Mouse (Mus musculus) hindbrain, embryonic 12.5 days (tissue): ENCODE measurements around the gene Fancm. TPM values are rescaled to one million over a fixed set of nuclear protein-coding genes. Genes with fewer than 3 reads are reported as not detected.
"Not testable (repeated sequence)": the region's sequence is repeated elsewhere in the genome, so short reads cannot be mapped to it uniquely, and the experiment has no call there.

Experiments
- ATAC-seq: fragments of 200-750 bp; cut with Nextera tagmentation; 2 replicates; pipeline ENCODE4 v1.8.0; 2017; ENCODE audit warnings: moderate TSS enrichment; ENCODE audit not compliant: low FRiP score
- H3K27ac ChIP-seq: fragments of 300-500 bp; sonication (generic); 2 replicates; pipeline ENCODE4 v1.5.1; 2016; ENCODE audit warnings: mild to moderate bottlenecking
- H3K27me3 ChIP-seq: fragments of 300-500 bp; sonication (generic); 2 replicates; pipeline ENCODE4 v1.6.1; 2016; ENCODE audit warnings: mild to moderate bottlenecking
- H3K36me3 ChIP-seq: fragments of 300-500 bp; sonication (generic); 2 replicates; pipeline ENCODE4 v1.6.1; 2016; ENCODE audit warnings: mild to moderate bottlenecking
- H3K4me1 ChIP-seq: fragments of 300-500 bp; sonication (generic); 2 replicates; pipeline ENCODE4 v1.6.1; 2016
- H3K4me2 ChIP-seq: fragments of 300-500 bp; sonication (generic); replicated peaks from 2 replicates; pipeline ENCODE4 v1.6.1; 2016; ENCODE audit warnings: mild to moderate bottlenecking
- H3K4me3 ChIP-seq: fragments of 300-500 bp; sonication (generic); 2 replicates; pipeline ENCODE4 v1.5.1; 2016; ENCODE audit warnings: mild to moderate bottlenecking
- H3K9ac ChIP-seq: fragments of 300-500 bp; sonication (generic); 2 replicates; pipeline ENCODE4 v1.6.1; 2016; ENCODE audit warnings: mild to moderate bottlenecking, moderate library complexity
- H3K9me3 ChIP-seq: fragments of 300-500 bp; sonication (generic); replicated peaks from 2 replicates; pipeline ENCODE4 v1.6.1; 2016; ENCODE audit warnings: mild to moderate bottlenecking
- WGBS: fragments of 180-500 bp; shearing (Covaris S2); methylation state at CpG from one replicate; pipeline ENCODE4 v1.1.7; 2016; 5-methylcytosine and 5-hydroxymethylcytosine counted together
- polyA plus RNA-seq: library from polyadenylated mRNA; unstranded; fragments of >200 nt; fragmentation: Nextera tagmentation; extraction: Ambion mirVana; gene quantifications from 2 replicates; pipeline ENCODE4 v1.2.1, GENCODE M21; 2016

The Fancm gene
- polyA plus RNA-seq, 1 experiment from 2014 or later = 15.1 TPM

DNA sequence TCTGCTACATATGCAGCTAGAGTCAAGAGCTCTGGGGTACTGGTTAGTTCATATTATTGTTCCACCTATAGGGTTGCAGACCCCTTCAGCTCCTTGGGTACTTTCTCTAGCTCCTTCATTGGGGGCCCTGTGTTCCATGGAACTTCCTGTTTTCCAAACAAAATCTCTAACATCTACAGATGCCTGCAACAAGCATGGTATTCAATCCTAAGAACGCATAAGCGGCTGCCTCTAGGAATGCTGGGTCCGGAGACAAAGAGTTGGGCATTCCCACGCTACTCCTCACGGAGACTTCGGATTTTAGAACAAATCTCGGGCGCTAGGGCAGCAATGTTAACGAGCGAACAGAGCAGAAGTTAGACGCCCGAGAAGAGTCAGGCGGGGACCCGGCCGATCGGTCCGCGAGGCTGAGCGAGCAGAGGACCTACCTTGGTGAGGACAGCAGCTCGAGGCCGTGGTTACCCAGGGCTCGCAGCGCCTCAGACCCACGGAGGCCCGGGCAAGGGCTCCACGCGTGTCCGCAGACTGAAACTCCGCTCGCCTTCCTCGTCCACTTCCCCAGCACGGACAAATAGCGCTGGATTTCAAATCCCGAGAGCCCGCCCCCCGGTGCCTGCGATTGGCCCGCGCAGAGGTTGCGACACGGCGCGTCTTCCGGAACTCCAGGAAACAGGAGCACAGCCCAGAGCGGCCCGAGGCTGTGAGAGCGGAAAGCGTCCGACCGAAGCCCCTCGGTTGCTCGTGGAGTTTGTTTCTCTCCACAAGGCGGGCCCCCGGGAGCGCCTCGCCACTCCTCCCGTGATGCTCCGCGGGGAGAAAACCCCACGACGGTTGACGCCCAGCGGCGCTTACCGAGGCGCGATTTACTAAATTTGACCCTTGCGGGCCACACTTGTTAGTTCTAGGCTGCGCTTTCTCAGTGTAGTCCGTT, 96.9 kb downstream of the Fancm start, which contains the start of gene Mis18bp1:
Gene Mis18bp1, minus strand, starts transcription at position 584 of the 931 bp plus-strand sequence.
- peaks cover 7% of the 10 kb centered on the region; the same call in 1 of the 2 replicates for H3K4me1 ChIP-seq
- WGBS = under 1% methylated on average over 70 of the region's 70 CpGs
- no peaks in the 10 kb centered on the region for H3K27me3 ChIP-seq
- peak; percentile 99 for ATAC-seq
- H3K27ac ChIP-seq = peak within 1 kb of the TSS; percentile 86
- H3K9me3 ChIP-seq = no peaks in the 10 kb centered on the region
- peak within 1 kb of the TSS; percentile 65 for H3K4me2 ChIP-seq
- peak within 1 kb of the TSS; percentile 71 for H3K9ac ChIP-seq
- H3K4me3 ChIP-seq = peak within 1 kb of the TSS; percentile 80
- no peaks in the 10 kb centered on the region for H3K36me3 ChIP-seq

DNA sequence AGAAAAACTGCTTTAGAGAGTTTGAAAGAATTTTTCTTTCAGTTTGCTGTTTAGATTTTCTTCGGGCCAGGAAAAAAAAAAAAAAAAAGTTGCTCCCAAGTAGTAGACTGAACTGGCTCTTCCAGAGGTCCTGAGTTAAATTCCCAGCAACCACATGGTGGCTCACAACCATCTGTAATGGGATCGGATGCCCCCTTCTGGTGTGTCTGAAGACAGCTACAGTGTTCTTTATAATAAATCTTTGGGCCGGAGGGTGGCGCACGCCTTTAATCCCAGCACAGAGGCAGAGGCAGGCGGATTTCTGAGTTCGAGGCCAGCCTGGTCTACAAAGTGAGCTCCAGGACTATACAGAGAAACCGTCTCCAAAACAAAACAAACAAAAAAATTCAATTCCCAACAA, 97.6 kb downstream of the Fancm start:
- Histone ChIP-seq H3K4me2 (peak overlapping the region; percentile 65), H3K4me3 (peak overlapping the region; percentile 80), H3K27ac (peak overlapping the region; percentile 86)
- 30% methylated on average over 8 of the region's 8 CpGs for WGBS
- ATAC-seq = peak; percentile 68
- H3K9ac ChIP-seq, H3K27me3 ChIP-seq, H3K9me3 ChIP-seq, H3K36me3 ChIP-seq, H3K4me1 ChIP-seq: not testable (repeated sequence)

DNA sequence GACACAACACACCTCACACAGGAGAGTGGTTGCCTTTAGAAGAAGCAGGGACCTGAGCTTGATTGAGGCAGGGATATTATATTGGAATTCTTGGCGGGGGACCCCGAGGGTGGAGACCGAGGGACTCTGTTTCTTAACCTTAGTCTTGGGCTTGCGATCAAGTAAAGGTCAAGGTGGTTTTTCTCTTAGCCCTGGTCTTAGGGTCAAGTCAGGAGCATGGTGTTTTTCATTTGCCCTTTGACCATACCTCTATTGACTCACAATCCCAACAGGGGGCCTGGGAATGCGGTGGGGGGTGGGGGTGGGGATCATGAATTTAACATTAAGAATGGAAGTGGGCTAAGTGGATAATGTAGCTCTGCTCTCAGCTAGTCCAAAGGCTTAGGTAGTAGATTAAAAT, 98.3 kb downstream of the Fancm start:
- WGBS = 89% methylated on average over 5 of the region's 5 CpGs
- no peak overlapping the region for H3K9ac ChIP-seq
- no peak for ATAC-seq
- H3K27ac ChIP-seq = no peak overlapping the region
- H3K4me1 ChIP-seq = peaks cover 7% of the 10 kb centered on the region; the same call in 1 of the 2 replicates
- no peak overlapping the region for H3K4me2 ChIP-seq
- H3K36me3 ChIP-seq = no peaks in the 10 kb centered on the region
- H3K4me3 ChIP-seq = no peak overlapping the region
- no peaks in the 10 kb centered on the region for H3K27me3 ChIP-seq
- H3K9me3 ChIP-seq = no peaks in the 10 kb centered on the region

Other genes starting within 250 kb of the Fancm start
- 4.0 and 5.1 TPM in 2 replicates for gene Gm527, start 157.7 kb upstream of the Fancm start, polyA plus RNA-seq
- gene Klhl28, start 110.1 kb upstream of the Fancm start, polyA plus RNA-seq = 22.2 and 23.1 TPM in 2 replicates
- 26.7 and 30.0 TPM in 2 replicates for gene Togaram1, start 109.8 kb upstream of the Fancm start, polyA plus RNA-seq
- gene Prpf39, start 39.3 kb upstream of the Fancm start, polyA plus RNA-seq = 63.4 and 71.3 TPM in 2 replicates
- gene Fkbp3, start 1.6 kb upstream of the Fancm start, polyA plus RNA-seq = 519 and 525 TPM in 2 replicates
- 42.0 and 42.1 TPM in 2 replicates for gene Mis18bp1, start 97.0 kb downstream of the Fancm start, polyA plus RNA-seq
- gene Wdr20rt, start 149.9 kb downstream of the Fancm start, polyA plus RNA-seq = not detected in 2 replicates